Mouse (Mus musculus) CD4-positive helper T cell, adult 2 months (primary cell): Measurements from ENCODE around the gene Klhl36.
"Not testable (repeated sequence)": the region's sequence is repeated elsewhere in the genome, so short reads cannot be mapped to it uniquely, and the experiment has no call there.

ENCODE experiments used
- DNase-seq: peaks from one replicate; pipeline ENCODE4 v3.0.0-alpha.2; 2012; ENCODE audit warnings: low read depth, missing footprints, low spot score

The Klhl36 gene

DNA sequence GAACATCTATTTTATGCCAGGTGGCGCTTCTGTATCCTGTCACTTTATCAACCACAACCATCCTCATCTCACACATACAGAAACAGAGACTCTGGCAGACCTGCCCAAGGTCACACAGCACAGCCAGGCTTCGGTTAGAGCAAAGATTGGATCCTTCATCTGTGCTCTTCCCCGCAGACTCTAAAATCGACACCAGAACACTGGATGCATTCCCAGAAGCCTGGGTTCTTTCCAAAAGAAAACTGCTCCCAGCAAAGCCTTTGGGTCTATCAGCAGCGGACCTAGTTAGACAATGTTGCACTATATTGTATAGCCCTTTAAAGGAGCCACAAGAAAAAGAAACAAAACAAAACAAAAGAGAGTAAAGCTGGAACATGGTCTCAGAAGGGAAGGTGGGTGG is 26.8 kb upstream of the Klhl36 start:
- no peak for DNase-seq

DNA sequence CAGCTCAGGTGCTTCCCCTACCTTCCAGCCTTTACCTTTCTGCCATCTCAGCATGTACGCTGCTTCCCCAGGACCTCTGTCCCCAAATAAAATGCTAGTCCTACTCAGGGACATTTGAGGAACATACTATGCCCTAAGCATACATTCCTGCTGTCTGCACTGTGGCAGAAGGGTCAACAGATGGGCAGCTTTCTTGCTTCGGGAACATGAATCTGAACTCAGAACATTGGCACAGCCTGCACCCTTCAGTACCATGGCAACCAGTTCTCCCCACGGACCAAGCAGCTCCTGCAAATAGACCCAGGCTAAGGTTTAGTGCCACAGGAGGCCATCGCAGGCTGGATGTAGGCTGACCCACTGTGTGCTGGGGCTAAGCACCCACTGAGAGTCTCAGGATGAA is 25.2 kb upstream of the Klhl36 start:
- no peak for DNase-seq

DNA sequence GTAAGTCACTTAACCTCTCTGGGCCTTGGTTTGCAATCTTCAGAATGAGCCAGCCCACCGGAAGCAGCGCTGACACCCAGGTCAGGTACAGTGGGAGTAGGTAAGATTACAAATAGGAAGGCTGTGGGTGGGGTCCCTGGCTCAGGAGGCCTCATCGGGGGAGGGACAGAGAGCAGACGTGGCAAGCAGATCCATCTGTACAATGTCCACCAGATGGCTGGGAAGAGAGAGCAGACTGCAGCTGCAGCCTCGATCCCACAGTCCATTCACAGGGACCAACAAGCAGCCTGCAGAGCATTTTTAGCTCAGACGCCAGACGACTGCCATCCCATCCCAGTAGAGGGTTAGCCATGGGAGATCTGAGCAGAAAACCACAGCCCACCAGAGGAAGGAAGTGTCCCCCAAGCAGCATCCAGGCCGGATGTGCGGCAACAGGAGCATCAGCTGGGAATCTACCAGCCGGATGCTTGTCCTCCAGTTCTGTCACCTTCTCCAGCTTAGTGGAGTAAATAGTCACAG is 24.5 kb upstream of the Klhl36 start:
- peak; percentile 70 for DNase-seq

DNA sequence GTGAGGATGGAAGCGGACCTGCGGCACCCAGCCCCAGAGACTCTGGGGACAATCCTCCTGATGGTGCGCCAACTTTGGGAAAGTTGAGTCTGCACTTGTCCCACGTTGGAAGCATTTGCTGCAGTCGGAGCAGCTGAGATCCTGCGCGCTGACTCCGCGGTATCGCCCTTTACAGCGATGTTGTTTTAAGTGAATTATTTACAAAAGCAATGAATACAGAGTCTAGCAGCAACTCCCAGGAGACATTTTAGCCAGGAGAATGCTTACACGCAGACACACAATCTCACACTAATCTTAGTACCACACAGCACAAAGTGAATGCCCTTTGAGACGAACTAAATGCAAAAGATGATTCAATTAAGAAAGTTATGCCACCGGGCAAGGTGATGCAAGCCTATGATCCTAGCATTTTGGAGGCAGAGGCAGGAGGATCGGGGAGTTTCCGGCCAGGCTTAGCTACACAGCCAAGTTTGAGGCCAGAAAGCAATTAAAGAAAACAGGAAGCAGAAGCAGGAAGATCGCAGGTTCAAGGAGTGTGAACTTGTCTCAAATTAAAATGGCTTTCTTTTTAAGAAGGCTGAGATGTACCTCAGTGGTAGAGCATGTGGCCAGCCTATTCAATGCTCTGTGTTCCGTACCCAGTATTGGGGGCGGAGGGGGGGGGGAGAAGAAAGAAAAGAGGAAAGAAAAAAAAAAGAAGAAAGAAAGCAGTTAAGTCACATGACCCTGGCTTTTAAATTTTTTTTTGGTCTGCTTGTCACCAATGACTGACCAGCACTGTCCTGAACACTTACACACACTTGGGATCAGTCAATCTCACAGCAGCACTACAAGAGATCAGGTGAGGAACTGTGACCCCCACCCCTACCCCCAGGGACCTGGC is 23.7 kb upstream of the Klhl36 start:
- peak; percentile 69 for DNase-seq

DNA sequence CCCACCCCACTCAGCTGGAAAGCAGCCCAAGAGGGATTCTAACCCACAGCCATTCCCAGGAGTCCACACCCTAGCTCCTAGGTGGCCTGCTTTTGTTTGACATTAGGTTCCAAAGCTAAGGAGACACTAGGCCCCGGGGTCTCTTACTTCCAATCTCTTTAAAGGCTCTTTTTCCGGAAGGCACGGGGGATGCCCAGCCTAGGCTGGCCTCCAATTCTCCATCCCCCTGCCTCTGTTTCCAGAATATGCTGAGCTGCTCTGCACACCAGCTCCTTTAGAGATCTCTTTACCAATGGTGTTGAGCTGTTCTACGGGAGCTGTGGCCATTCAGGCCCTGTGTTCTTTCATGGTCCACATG is 23.1 kb upstream of the Klhl36 start:
- no peak for DNase-seq

DNA sequence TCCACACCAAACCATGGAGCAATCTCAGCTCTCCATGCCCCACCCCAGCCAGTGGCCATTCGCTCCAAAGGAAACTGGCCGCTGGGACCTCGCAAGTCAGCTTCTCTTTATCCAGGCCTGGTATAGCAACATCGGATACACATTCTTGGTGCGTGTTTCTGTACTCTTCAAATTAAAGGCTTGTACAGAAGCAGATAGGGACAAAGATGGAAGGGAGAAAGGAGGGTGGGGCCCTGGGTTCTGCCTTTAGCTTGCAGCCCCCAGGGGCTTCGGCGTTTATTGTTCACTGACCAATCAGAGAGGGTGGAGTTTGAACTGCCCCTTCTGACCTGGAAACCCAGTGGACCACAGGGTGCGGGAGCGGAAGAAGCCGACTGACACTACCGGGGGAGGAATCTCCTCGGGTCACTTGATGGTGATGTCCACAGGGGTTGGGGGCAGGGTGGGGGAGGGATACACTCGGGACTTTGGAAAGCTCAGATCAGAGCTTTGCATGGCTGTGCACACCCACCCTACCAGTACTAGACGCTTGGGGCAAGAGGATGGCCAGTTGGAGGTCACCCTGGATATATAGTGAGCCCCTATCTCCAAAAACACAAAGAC is 22.5 kb upstream of the Klhl36 start:
- peak; percentile 36 for DNase-seq

DNA sequence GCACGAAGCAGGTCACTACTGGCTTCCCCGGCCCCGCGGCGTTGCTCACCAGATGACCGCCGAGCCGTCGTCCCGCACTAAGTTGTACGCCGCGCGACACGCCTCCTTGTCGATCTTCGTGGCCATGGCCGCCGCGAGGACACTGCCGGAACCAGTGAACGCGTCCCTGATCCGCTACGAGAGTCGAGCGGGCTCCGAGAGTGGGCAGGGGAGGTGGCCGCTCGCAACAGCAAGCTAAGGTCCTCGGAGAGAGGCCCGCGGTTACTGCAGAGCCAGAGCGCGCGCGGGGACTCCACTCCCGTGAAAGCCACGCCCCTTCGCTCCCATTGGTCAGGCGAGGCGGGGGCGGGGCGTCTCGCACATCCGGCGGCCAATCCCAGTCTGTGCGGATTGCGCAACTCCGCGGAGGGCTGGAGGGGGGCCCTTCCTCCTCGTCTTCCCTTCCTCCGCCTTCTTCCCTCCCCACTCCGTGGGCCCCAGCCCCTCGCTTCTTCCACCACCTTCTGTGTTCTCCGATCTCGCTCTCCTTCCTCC is 21.7 kb upstream of the Klhl36 start, which contains the start of gene Cotl1:
TSS of gene Cotl1 (minus strand) at position 270 of the 534 bp plus-strand sequence.
- peak; percentile 97 for DNase-seq

DNA sequence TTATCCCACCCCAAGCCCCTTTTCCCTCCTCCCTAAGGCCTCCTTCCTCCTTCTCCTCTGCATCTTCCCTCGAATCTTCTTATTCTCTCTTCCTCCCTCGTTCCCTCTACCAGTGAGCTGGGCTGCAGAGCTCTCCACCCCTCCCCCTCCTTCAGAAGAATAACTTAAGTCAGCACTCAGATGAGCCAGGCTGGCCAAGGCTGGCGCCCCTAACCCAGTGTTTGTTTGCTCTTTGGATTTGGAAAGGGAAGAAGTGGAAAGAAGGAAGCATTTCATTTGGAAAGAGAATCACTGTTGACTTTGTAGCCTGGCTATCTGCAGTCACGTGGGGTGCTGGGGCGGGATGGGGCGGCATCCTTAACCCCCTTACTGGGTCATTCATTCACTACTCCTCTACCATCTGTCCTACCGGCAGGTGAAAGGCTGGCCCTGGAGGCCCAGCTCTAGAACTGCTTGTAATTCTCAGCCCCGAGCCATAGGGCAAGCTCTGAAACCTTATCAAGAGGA is 21.1 kb upstream of the Klhl36 start:
- no peak for DNase-seq

DNA sequence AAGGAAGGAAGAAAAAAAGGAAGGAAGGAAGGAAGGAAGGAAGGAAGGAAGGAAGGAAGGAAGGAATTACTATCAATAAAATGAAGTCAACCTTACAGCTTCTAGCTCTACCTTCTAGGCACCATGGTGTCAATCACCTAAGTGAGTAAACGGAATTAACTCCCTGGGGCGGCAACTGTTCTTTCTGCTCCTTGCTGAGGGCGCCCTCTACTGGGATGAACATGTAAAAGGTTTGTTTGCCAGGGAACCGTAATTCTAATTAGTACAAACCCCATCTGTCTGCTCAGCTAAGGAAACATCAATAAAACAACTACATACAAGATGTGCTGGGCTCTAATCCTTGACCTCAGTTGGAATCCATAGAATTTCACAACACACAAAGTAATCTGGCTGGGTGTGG is 18.6 kb upstream of the Klhl36 start:
- DNase-seq, result peak; percentile 86

DNA sequence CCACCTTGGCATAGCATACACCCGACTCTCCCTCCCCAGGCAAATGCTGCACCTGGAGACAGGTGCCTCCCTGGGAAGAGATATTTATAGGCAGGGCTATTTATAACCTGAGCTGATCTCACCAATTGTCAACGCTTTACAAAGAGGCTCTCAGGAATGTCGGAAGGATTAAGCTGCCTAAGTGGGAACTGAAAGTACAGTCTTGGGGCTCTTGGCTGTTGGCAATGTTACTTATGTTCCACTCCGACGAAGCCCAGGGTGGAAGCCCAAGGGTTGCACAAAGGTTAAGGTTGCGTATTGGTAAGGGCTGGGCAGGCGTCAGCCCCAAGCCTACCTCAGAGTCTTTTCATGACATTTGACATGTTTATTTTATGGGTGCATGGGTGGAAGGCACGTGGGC is 17.5 kb upstream of the Klhl36 start:
- no peak for DNase-seq

DNA sequence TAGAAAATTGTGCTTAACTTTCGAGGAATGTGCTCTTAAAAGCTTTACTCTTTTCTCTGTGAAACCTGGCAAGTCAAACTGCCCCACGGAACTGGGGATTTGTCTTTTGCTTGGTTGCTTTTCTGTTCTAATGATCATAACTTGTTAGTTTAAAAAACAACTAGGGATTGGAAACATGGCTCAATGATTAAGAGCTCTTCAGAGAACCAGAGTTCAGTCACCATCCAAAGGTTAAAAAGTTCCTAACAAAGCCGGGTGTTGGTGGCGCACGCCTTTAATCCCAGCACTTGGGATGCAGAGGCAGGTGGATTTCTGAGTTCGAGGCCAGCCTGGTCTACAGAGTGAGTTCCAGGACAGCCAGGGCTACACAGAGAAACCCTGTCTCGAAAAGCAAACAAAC is 16.3 kb upstream of the Klhl36 start:
- not testable (repeated sequence) for DNase-seq

DNA sequence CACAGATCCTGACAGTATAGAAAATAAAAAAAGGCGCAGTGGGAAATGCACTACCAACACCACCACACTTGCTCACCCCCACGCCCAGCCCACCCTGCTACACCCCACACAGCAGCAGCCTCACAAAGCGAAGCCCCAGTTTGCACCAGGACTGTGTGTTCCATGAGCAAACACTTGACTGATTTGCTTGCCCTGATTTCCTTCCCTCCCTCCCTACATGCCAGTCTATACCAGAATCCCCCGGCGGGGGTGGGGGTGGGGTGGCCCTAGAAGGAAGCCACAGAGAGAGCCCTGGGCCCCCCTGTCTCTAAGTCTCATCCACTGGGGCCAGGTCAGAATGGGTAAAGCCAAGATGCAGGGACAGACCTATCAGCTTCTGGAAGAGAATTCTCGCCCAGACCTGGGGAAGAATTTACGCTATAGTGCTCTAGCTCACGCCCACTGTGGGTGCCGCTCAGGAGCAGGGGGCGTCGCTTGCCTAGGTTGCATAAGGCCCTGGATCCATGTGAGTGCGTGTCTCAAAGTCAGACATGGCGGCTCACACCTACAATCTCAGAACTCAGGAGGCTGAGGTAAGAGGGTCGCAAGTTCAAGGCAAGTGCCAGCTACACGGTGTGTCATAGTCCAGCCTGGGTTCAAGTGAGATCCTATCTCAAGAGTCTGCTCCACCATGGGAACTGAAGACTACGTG is 14.7 kb upstream of the Klhl36 start:
- no peak for DNase-seq

DNA sequence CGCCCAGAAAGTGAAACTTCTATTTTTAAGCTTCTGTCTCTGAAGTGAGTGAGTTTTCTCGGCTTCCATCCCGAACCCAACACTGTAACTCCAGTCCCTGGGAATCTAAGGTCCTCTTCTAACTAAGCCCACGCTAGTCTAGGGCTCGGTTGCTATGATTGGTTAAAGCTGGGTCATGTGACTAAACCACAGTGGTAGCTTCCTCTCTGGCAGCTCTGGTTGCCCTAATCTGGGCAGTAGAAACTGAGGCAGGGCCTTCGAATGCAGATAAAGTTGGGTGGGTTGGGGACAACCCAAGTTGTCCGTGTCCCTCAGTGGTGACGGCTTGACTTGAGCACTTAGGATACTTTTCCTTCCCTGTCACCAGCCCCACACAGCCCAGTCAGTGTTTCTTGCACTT is 8.5 kb upstream of the Klhl36 start:
- DNase-seq, result no peak

DNA sequence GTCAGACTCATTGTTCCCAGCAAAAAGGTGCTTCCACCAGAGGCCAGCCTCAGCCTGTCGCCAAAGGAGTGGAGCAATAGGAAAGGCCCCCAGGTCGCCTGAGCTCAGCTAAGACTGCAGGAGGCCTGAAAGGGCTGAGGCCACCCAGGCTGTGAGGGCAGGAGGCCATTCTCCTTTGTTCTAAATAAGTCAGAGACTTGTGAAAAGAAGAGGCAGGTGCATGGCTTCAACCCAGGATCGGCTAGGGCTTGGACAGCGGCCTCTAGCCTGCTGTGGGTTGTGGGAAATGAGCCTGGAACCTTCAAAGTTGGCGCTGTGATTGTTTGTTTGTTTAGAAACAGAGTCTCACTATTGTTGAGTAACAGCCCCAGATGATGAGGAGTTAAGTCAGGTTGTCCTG is 8.0 kb upstream of the Klhl36 start:
- no peak for DNase-seq

DNA sequence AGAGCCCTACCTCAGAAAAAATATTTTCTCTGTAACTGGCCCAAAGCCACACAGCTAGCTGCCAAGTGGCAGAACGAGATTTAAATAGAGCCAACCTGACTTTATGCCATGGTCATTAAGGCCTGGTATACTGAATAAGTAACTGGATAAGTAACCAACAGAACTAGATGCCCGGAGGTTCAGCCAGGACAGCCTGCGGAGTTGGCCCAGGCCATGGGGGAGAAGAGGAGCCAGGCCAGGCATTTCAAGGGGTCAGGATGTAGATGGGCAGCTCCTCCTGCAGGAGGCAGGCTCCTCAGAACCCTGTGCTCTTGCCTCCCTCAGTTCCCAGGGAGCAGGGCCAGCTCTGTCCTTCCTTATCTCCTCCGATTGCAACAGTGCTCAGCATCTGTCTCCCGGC is 6.4 kb upstream of the Klhl36 start:
- no peak for DNase-seq

DNA sequence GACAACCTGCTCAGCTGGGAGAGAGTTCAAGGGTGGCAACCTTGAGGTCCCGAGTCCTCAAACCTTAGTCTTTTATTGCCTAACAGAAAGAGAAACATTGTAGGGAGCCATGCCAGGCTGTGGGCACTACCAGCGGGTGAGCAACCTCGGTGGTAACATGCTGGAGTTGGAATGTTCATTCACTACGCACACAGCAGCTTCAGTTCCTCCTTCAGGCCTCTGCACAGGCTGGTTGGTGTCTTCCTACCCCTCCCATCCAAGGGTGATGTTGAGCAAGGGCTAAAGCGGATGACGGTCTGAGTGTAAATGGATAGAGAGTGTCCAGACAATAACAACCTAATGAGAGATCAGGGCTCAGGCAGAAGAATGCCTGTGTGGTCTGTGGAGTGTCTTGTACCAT is 4.3 kb upstream of the Klhl36 start:
- no peak for DNase-seq

DNA sequence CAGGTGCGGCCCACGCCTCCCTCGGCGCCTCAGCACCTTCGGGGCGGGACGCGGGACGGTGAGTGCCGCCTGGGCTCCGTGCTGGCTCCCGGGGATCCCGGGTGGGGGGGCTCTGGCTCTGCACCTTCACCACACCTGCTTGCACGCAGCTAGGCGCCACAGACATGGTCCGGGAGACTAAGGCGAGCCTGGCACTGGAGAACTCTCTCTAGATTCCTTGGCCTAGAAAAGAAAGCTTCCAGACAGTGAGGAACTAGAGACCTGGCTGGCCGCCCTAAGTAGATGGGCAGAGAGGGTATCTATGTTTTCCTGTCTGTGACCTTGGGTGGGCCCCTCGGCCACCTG is 296 bp downstream of the Klhl36 start:
- DNase-seq, result no peak

DNA sequence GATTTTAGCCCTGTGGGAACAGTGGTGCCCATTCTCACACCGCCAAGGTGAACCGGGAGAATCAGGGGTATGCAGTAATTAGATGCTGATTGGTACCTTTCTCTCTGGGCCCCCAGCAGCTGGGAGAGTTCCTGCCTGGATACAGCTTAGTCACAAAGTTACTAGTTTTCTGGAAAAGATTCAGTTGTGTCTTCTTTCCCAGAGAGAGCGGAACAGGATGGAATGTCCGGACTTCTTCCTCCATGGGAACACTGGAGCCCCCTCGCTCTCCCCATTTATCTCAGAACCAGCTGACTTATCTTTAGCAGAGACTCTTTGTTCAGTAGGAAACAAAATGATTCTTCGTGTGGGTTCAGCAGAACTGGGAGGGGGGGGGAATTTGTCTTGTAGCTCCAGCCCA is 683 bp downstream of the Klhl36 start:
- DNase-seq, result no peak

DNA sequence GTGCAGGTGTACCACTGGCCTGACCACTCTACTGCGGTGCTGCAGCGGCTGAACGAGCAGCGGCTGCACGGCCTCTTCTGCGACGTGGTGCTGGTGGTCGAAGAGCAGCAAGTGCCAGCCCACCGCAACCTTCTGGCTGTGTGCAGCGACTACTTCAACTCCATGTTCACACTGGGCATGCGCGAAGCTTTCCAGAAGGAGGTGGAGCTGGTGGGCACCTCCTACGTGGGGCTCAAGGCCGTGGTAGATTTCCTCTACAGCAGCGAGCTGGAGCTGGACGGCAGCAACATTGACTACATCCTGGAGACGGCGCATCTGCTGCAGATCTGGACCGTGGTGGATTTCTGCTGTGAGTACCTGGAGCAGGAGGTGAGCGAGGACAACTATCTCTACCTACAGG is 7.5 kb downstream of the Klhl36 start:
- no peak for DNase-seq

DNA sequence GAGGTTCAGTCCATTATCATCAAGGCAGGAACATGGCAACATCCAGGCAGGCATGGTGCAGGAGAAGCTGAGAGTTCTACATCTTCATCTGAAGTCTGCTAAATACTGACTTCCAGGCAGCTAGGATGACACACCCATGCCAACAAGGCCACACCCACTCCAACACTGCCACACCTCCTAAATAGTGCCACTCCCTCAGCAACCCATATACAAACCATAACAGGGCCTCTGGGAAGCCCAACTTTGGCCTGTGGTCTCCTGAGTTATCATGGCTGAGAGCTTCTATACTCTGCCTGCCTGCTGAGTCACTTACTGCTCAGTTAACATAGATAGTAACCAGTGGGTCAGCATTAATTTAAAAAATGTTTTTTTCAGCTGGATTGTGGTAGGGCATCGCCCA is 11.1 kb downstream of the Klhl36 start:
- no peak for DNase-seq

DNA sequence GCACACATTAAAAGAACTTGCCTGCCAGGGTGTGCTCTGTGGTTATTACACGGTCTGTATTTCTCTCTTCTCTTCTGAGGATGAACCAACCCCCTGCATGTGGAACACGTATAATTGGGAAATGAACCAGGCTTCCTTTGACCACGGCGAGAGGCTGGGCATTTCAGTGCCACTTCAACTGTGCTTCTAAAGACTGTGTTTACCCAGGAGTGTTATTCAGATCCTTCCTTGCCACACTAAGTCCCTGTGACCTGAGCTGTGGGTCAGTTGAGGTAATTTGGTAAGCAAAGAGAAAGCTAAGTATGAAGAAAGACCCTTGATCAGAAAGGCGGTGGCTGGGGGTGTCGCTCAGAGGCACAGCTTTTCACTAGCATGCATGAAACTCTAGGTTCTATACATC is 19.2 kb downstream of the Klhl36 start:
- DNase-seq, result no peak

DNA sequence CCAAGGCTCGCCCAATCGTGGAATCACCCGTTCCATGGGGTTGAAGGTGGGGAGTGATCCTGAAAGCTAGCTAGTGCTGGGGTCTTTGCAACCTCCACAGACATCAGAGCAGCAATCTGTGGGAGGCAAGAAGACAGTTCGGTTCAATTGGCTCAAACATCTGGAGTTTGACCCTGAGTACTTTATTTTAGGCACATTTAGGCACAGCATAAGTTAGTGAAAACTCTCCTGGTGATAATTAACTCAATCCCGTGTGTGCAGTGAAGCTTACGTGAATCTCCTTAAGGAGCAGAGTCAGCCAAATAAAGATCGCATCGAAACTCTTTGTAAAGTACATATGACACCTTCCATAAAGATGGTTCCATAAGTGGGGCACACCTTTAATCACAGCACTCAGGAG is 19.9 kb downstream of the Klhl36 start:
- DNase-seq, result no peak
